15 mouse cellular contexts compared by ENCODE assay signal in genomic region chr4:55040258-55040964, GRCm38 (mm10).
A peak's percentile ranks its signal among the peaks of the same experiment; 100 is the strongest.
DNase-seq lines count a peak whose midpoint lies in the region; ATAC-seq and TF ChIP-seq lines count a peak whose summit lies in the region.
"Had no signal": no experiment of that assay in that cellular context is flagged by ENCODE, and none has a peak within 500 bp of the region (broad histone marks: within the 10 kb centered on the region; RNA-seq: fewer than 3 reads in every experiment).

No protein-coding gene starts in this region.

- H3K4me2 ChIP-seq in kidney, embryonic 14.5 days (replicated peaks; ENCODE audit: low read depth, low read length), result no peak overlapping the region

- no peak overlapping the region for H3K27ac ChIP-seq in kidney, embryonic 14.5 days (ENCODE audit: low read depth, low read length)
- peak overlapping the region; percentile 55 for H3K27ac ChIP-seq in ES-Bruce4 (ENCODE audit: insufficient read depth, low read length)

- H3K9me3 ChIP-seq in kidney, embryonic 14.5 days (ENCODE audit: control insufficient read depth, low read length), result no peaks in the 10 kb centered on the region
- H3K9me3 ChIP-seq in ES-Bruce4 (replicated peaks; ENCODE audit: control insufficient read depth, insufficient read depth, low read length, poor library complexity, severe bottlenecking), result no peaks in the 10 kb centered on the region

- peaks cover 8% of the 10 kb centered on the region; the same call in 1 of the 2 replicates for H3K36me3 ChIP-seq in kidney, embryonic 14.5 days (ENCODE audit: control insufficient read depth, insufficient read depth, low read length)
- peaks cover 41% of the 10 kb centered on the region for H3K36me3 ChIP-seq in ES-Bruce4 (ENCODE audit: control insufficient read depth, insufficient read depth, low read length, poor library complexity, severe bottlenecking)
- H3K36me3 ChIP-seq: G1E had no signal

- ATAC-seq in kidney, embryonic 14.5 days (ENCODE audit: low FRiP score, low TSS enrichment), result no peak
- ATAC-seq in megakaryocyte progenitor cell, adult 5-6 weeks (replicated peaks; ENCODE audit: poor library complexity), result peak; percentile 26; the same call in 1 of the 2 replicates

- no peak for TF ChIP-seq EP300 in ES-Bruce4 (IDR thresholded peaks at IDR 0.05; ENCODE audit: insufficient read depth, low read depth, low read length)

- H3K27me3 ChIP-seq in kidney, embryonic 14.5 days (ENCODE audit: control insufficient read depth, insufficient read depth, low read length), result no peaks in the 10 kb centered on the region
- no peaks in the 10 kb centered on the region for H3K27me3 ChIP-seq in ES-Bruce4 (ENCODE audit: control insufficient read depth, insufficient read depth, low read length, poor library complexity, severe bottlenecking)

- no peak for TF ChIP-seq POLR2A in ES-Bruce4 (IDR thresholded peaks at IDR 0.05; ENCODE audit: insufficient read depth, low read length)

- peak; percentile 23 for DNase-seq in kidney, postnatal 10 days
- peak; percentile 5 for DNase-seq in 3T3-L1 (ENCODE audit: low read depth, low spot score)
- DNase-seq in adrenal gland, postnatal 10 days, result no peak
- DNase-seq in cerebellum, adult 11 months, result no peak
- DNase-seq: adrenal gland, postnatal 14 days; cerebellum, adult 18-20 months; gastrocnemius, adult 2 months; heart, postnatal 10 days; kidney, adult 2 months; layer of hippocampus, postnatal 36 days; lung, adult 18-20 months had no signal

- H3K9ac ChIP-seq in kidney, embryonic 14.5 days (ENCODE audit: low read depth, low read length), result no peak overlapping the region
- H3K9ac ChIP-seq in ES-Bruce4 (ENCODE audit: low read depth, poor library complexity, severe bottlenecking), result no peak overlapping the region

- TF ChIP-seq CTCF in ES-Bruce4 (IDR thresholded peaks at IDR 0.05; ENCODE audit: low read depth, low read length), result no peak

- H3K4me1 ChIP-seq in kidney, embryonic 14.5 days (ENCODE audit: control insufficient read depth, insufficient read depth, low read length), result no peaks in the 10 kb centered on the region
- H3K4me1 ChIP-seq in ES-Bruce4 (ENCODE audit: control insufficient read depth, insufficient read depth, low read length), result peaks cover 2% of the 10 kb centered on the region

- 74% methylated on average over 8 of the region's 8 CpGs for WGBS in kidney, embryonic 14.5 days

- no peak overlapping the region for H3K4me3 ChIP-seq in kidney, embryonic 14.5 days (ENCODE audit: low read length)
- no peak overlapping the region for H3K4me3 ChIP-seq in ES-Bruce4 (ENCODE audit: low read depth, low read length)
- H3K4me3 ChIP-seq: gastrocnemius, adult 2 months had no signal

Comparison
In these comparisons a context has a peak if more than half of its experiments do, and no peak if none do; other contexts are left out.
1. DNase-seq: peak in kidney, postnatal 10 days (single experiment) and 3T3-L1 (single experiment); none in adrenal gland, postnatal 10 days (single experiment) and cerebellum, adult 11 months (single experiment).